Mouse (Mus musculus) natural killer cell, adult 2 months (primary cell): ENCODE data around the gene Shisa6.
"Not testable (repeated sequence)": the region's sequence is repeated elsewhere in the genome, so short reads cannot be mapped to it uniquely, and the experiment has no call there.

Experiments used
- DNase-seq, 2 experiments: peaks; one replicate each; pipeline ENCODE4 v3.0.0; 2022; ENCODE audit warnings: low spot score in 2 of 2

Gene Shisa6

DNA sequence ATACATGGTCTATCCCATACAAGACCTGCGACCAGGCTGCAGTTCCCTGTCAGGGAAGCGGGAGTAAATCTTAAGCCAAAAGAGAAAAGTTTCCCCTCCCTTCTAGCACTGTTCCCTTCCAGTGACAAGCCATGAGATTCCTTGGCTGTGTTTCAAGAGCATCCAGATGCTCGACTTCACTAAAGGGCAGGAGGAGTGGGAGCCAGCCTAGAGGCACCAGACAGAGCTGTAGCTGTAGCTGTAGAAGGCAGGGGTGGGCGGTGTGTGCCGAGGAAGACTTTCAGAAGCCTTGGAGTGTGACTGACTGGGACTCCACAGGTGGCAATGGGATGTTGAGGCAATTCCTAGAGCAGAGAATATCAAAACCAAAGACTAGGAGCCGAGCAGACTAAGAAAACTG, 43.3 kb downstream of the Shisa6 start:
- no peak for DNase-seq

- DNase-seq = no peak
Measured at GRCm38 (mm10) chr11:66442631-66443030, 83.1 kb downstream of the Shisa6 start.

GRCm38 (mm10) chr11:66426129-66426528, 99.6 kb downstream of the Shisa6 start:
- no peak for DNase-seq

DNA sequence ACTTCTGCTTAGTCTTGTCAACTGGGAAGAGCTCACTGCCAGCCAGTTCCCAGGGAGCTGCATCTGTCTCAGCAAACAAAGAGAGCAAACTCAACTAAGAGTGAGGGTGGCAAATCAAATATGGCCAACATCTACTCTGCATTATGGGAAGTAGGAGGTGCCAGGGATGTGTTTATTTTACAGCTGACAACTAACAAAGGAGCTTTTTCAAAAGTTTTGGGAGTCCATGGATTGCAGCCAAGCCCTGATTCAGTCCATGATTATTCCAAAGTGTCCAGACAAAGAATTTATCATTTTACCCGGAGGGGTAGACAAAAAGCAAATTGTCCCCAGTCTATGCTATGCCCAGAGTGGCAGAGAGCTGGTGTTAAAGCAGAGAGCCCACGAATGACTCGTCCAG, 107.5 kb downstream of the Shisa6 start:
- DNase-seq = no peak

GRCm38 (mm10) chr11:66408721-66409120, 117.0 kb downstream of the Shisa6 start:
- DNase-seq = not testable (repeated sequence)

DNA sequence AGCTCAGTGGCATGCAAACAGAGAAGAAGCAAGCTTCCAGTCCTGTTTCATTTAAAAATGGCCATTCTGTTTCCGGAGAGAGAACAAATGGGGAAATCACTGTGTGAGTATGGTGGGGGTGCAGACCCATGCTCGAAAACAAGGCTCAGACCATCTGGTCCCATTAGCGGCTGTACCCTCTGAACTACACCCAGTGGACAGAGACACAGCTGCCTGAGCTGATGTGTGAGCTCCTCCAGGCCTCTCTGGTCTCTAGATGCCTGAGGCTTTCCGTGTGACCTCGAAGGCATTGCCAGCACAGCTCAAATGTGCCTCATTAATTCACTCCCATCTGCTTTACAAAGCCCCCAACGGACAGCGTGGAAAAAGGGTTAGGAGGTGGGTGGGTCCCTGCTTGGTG, 125.7 kb downstream of the Shisa6 start:
- no peak for DNase-seq

- DNase-seq = no peak
Measured at GRCm38 (mm10) chr11:66387561-66387960, 138.2 kb downstream of the Shisa6 start.

GRCm38 (mm10) chr11:66371796-66372195, 154.0 kb downstream of the Shisa6 start:
- DNase-seq = no peak

- no peak for DNase-seq
Measured at GRCm38 (mm10) chr11:66369764-66370163, 156.0 kb downstream of the Shisa6 start.

DNA sequence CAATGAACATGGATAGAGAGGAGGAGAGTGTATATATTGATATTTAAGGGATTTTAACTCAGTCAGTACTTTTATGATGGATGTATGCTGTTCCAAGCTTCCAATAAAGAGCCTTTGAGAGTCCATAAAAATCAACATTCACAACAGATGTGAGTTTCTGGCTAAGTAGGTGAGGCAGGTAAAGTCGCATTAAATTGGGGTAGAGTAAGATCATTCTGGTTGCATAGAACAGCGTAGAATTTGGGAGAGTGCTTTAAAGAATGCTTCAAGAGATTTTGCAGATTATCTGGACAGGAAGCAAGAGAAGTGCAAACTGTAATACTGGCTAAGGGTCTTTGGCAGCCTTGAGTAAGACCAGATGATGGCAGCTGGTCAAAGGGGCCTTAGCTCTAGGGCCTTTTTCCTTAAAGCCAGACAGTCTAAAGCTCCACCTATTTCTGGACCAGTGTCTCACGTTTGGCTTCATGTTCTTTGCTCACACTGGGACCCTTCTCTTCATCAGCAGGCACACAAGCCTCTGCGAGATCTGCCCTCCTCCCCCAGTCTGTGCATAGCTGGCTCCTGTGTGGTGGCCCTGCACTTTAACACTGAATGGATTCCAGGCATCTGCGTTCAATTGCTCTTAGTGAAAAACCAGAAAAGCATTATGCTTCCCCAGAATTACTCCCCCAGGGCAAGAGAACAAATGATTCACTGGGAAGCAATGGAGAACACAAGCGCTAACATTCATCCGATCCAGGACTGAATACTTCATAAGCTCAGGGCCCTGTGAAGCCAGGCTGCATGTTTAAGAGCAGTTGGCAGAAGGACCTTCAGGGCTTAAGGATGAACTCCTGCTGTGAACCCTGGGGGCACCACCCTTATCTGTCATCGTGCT, 158.7 kb downstream of the Shisa6 start:
- DNase-seq = no peak

DNA sequence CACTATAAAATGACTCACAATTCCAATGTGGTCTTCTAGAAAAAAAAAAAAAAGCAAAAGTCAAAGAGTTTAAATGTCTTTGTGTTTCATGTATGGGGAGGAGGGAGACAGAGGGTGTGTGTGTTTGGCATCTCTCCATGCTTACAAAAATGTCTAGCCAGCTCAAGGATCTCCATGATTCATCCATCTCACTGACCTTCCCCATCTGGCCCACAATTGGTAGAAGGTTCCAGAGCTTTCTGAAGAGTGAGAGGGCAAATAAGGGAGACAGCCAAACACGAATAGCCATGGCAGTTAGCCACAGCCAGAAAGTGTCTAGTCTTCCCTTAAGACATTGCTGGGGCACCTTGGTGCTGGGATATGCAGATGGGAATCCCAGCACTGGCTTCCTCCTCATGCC, 166.0 kb downstream of the Shisa6 start:
- no peak for DNase-seq

GRCm38 (mm10) chr11:66344822-66345221, 180.9 kb downstream of the Shisa6 start:
- DNase-seq = no peak

GRCm38 (mm10) chr11:66336313-66336712, 189.5 kb downstream of the Shisa6 start:
- DNase-seq = no peak

DNA sequence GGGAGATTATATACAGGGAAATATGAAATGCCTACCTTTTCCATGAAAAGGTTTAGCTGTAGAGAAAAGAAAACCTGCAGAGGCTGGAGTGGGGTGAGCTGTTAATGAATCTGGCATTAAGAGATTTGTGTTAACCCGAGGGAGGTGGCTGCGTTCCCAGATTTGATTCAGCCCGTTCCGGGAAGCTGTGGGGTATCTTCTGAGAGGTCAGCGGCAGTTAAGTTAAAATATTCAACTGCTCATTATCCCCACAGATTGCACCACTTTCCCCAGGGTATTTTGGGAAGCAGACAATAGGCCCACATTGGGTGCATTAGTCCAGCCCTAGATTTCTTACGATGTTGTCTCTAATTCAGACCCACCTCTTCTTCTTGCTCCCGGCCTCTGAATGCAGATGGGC, 213.0 kb downstream of the Shisa6 start:
- no peak for DNase-seq

- no peak for DNase-seq
Measured at GRCm38 (mm10) chr11:66304396-66304795, 221.4 kb downstream of the Shisa6 start.

DNA sequence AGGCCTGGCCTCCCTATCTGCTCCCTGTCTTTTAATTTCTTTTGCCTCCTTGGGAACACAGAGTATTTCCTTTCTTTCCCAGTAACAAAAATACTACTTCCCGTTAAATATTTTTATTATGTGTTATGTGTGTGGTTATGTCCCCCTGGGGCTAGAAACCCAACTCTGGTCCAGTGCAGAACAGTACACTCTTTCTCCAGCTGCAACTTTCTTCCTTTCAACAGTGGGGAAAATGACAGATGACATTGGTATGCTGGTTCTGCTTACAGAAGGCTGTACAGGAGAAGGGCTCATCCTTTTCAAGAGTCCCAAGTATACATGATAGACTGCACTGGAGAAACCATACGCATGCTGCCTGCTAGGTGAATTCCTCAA, 251.1 kb downstream of the Shisa6 start:
- no peak for DNase-seq

GRCm38 (mm10) chr11:66273904-66274706, 251.7 kb downstream of the Shisa6 start:
- no peak for DNase-seq

DNA sequence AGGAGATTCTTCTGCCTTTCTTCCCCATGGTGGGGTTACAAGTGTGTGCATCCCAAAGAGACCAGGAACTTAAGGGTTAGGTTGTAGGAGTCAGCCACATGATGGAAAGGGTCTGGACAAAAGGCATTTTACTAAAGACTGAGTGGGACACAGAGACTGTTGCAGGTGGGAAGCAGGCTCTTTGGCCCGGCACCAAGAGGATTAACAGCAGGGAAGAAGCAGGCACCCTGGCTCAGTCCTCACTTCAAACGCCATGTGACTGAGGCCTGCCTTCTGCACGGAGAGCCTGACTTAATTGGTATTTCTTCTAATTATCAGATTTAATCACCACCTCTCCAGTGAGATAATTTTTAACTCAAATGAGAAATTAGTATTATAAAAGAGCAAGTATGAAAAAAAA, 258.7 kb downstream of the Shisa6 start:
- no peak for DNase-seq

- no peak for DNase-seq
Measured at GRCm38 (mm10) chr11:66265336-66265990, 260.3 kb downstream of the Shisa6 start.

GRCm38 (mm10) chr11:66260205-66260604, 265.6 kb downstream of the Shisa6 start:
- DNase-seq = no peak

DNA sequence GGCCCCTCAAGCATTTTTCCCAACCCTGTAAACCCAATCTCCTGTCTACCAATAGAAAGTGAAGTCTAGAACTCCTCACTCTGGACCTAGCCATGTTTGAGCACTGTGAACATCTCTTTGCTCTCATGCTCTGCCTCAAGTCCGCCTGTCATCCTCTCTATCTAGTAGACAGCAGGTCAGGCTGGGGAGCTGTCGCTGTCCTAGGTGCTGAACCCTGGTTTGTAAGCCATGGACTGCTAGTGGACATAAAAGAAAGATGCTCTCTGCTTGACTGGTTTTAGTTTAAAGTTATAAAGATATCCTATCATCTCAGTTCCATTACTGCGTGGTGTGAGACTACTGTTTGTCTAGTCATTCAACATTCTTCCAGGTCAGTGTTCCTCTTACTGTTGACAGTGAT, 266.9 kb downstream of the Shisa6 start:
- DNase-seq = no peak

- DNase-seq = no peak
Measured at GRCm38 (mm10) chr11:66247115-66247514, 278.6 kb downstream of the Shisa6 start.
